Mouse (Mus musculus) left cerebral cortex, postnatal 36 days (tissue): Measurements from ENCODE around the gene Dip2c. TPM values are rescaled to one million over a fixed set of nuclear protein-coding genes. Genes with fewer than 3 reads are reported as not detected.

ENCODE experiments used
- DNase-seq, 2 experiments: peaks; one replicate each; pipeline ENCODE4 v3.0.0; 2021 to 2022; ENCODE audit warnings: low spot score in 2 of 2, mixed read lengths in 1 of 2
- intact Hi-C: fragments of 180-260 bp; cut with DNase I; formaldehyde crosslinking; loops from one replicate; pipeline ENCODE4 v1.15.1; 2025
- total RNA-seq, 2 experiments: library from RNA; stranded (reverse); gene quantifications; 2 replicates each; pipeline ENCODE4 v1.2.3; 2021

Gene Dip2c
- total RNA-seq, 2 experiments from 2014 or later, result 64.9 to 72.2 TPM

- intact Hi-C loops, result no loop called here
- DNase-seq, result no peak
Measured at GRCm38 (mm10) chr13:9464457-9464856, 188.1 kb downstream of the Dip2c start.

- intact Hi-C loops, result loop anchor here (2.0 to 5.0 kb wide), 2 partner anchors 190 to 284 kb away; partner anchors contain the start of gene Dip2c
- peak; percentile 18 to 23 for DNase-seq
Measured at GRCm38 (mm10) chr13:9467216-9467615, 190.9 kb downstream of the Dip2c start.

DNA sequence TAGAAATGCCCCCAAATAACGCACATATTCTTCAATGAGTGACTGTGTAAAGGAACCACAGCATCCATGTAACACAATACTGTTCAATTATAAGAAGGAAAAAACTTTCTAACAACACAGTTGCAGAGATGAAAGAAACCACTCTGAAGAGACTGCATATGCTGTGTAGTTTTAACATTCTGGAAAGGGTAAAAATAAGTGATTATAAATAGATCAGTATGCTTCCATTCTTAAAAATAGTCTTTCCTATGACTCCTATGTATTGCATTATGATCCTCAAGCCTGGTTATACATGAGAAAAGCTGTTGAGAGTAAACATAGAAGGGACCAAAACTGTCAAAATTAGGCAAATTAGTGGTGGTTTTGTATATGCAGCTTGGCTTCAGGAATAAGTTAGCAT, 197.1 kb downstream of the Dip2c start:
- intact Hi-C loops, result no loop called here
- no peak for DNase-seq

- intact Hi-C loops, result no loop called here
- DNase-seq, result no peak
Measured at GRCm38 (mm10) chr13:9481722-9482121, 205.4 kb downstream of the Dip2c start.

DNA sequence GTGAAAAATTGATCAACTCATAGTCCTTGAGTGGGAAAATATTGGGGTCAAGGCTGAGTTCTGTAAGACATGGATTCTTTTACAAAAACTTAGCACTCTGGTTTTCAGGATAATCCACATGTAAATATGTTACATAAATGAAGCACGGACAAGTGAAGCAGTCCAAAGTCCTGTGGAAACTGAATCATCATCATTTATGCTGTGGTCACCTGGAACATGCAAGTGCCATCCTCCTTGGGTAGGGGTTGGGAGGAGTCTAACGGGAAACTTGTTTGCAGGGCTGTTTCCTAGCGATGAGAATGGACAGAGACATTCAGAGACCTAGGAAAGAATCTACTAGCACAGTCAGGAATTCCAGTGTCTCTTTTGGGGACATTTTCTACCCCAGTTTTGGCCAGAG, 213.4 kb downstream of the Dip2c start:
- intact Hi-C loops, result no loop called here
- DNase-seq, result no peak

- intact Hi-C loops, result no loop called here
- no peak for DNase-seq
Measured at GRCm38 (mm10) chr13:9494726-9495125, 218.4 kb downstream of the Dip2c start.

- no peak for DNase-seq
- intact Hi-C loops, result no loop called here
Measured at GRCm38 (mm10) chr13:9504118-9504856, 228.0 kb downstream of the Dip2c start.

GRCm38 (mm10) chr13:9538556-9538955, 262.2 kb downstream of the Dip2c start:
- no peak for DNase-seq
- intact Hi-C loops, result no loop called here

- intact Hi-C loops, result no loop called here
- DNase-seq, result no peak
Measured at GRCm38 (mm10) chr13:9547698-9548344, 271.5 kb downstream of the Dip2c start.

DNA sequence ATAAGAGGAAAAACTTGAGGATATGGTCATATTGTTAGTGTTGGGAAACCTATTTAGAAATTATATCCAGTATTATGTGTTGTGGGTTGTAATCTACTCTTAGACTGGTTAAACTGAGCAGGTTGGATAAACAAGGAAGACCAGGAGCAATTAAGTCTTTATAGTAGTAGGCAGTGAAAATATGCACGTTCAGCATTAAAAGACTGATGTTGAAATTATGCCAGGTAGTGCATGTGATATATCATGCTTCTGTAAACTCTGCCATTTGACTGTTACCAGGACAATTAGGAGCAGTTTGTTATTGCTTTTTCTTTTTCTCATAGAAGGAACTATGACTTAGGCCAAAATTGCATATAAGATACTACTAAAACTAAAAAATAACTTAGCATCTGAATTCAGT, 285.8 kb downstream of the Dip2c start:
- intact Hi-C loops, result no loop called here
- no peak for DNase-seq

GRCm38 (mm10) chr13:9562921-9563320, 286.6 kb downstream of the Dip2c start:
- intact Hi-C loops, result no loop called here
- DNase-seq, result no peak

- DNase-seq, result no peak
- intact Hi-C loops, result no loop called here
Measured at GRCm38 (mm10) chr13:9568852-9569251, 292.5 kb downstream of the Dip2c start.

- DNase-seq, result no peak
- intact Hi-C loops, result no loop called here
Measured at GRCm38 (mm10) chr13:9576686-9577085, 300.4 kb downstream of the Dip2c start.

- intact Hi-C loops, result no loop called here
- DNase-seq, result no peak
Measured at GRCm38 (mm10) chr13:9578456-9578855, 302.1 kb downstream of the Dip2c start.

- DNase-seq, result no peak
- intact Hi-C loops, result no loop called here
Measured at GRCm38 (mm10) chr13:9581821-9582220, 305.5 kb downstream of the Dip2c start.

DNA sequence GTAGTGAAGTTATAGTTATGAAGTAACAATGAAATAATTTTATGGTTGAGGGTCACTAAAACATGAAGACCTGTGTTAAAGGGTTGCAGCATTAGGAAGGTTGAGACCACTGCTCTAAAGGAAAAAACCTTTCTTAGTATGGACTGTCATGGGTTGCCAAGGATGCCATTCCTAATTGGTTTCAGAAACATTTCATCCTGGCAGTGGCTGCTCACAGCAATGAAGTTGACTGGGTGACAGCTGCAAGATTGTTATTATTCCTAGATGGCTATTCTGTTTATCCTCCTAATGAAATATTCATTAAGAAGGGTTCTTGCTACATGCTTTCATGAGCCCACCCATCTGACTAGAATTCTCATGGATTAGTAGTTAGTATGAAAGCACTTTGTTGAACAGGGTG, 307.3 kb downstream of the Dip2c start:
- intact Hi-C loops, result no loop called here
- no peak for DNase-seq

GRCm38 (mm10) chr13:9599334-9600096, 323.2 kb downstream of the Dip2c start:
- intact Hi-C loops, result no loop called here

DNA sequence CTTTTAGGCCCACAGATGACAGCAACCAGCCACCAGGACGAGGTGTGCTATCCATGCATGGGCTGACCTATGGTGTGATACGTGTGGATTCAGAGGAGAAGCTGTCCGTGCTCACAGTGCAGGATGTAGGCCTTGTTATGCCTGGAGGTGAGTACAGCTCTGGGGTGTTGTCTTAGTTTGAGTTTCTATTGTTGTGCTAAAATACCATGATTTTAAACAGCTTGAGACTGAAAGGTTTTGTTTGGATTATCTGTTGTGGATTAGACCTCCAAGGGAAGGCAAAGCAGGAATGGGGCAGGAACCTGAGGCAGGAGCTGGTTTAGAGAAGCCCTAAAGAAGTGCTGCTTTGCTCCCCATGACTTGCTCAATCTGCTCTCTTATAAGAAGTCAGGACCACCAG, 325.0 kb downstream of the Dip2c start:
- DNase-seq, result no peak
- intact Hi-C loops, result no loop called here

More at GRCm38 (mm10) chr13:9599334-9600096, 323.2 kb downstream of the Dip2c start:
- DNase-seq, result no peak

GRCm38 (mm10) chr13:9611229-9611628, 334.9 kb downstream of the Dip2c start:
- intact Hi-C loops, result no loop called here
- no peak for DNase-seq

DNA sequence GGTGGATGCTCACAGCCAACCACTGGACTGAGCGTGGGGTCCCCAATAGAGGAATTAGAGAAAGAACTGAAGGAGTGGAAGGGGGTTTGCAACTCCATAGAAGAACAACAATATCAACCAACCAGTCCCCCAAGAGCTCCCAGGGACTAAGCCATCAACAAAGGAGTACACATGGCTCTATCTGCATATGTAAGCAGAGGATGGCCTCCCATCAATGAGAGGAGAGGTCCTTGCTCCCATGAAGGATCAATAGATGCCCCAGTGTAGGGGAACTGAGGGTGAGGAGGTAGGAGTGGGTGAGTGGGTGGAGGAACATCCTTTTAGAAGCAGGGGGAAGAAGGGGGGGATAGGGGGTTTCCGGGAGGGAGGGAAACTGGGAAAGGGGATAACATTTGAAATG, 356.4 kb downstream of the Dip2c start:
- intact Hi-C loops, result loop anchor here (10.0 kb wide), 1 partner anchor 448 kb away; no protein-coding TSS in a partner anchor
- DNase-seq, result no peak
